Mouse (Mus musculus) frontal cortex, adult 2 months (tissue): ENCODE data around the gene Xkr8. TPM values are rescaled to one million over a fixed set of nuclear protein-coding genes. Genes with fewer than 3 reads are reported as not detected.
"Not testable (repeated sequence)": the region's sequence is repeated elsewhere in the genome, so short reads cannot be mapped to it uniquely, and the experiment has no call there.

Source experiments
- DNase-seq, 2 experiments: peaks; one replicate each; pipeline ENCODE4 v3.0.0; 2022; ENCODE audit warnings: low spot score in 1 of 2; ENCODE audit errors: extremely low spot score in 1 of 2
- polyA plus RNA-seq: library from polyadenylated mRNA; depleted of rRNA; stranded (reverse); fragments of >200 nt; gene quantifications from 2 replicates; pipeline ENCODE4 v1.2.3, GENCODE M21; 2012; rRNA removed

The Xkr8 gene
- polyA plus RNA-seq = 3.0 and 4.1 TPM in 2 replicates

DNA sequence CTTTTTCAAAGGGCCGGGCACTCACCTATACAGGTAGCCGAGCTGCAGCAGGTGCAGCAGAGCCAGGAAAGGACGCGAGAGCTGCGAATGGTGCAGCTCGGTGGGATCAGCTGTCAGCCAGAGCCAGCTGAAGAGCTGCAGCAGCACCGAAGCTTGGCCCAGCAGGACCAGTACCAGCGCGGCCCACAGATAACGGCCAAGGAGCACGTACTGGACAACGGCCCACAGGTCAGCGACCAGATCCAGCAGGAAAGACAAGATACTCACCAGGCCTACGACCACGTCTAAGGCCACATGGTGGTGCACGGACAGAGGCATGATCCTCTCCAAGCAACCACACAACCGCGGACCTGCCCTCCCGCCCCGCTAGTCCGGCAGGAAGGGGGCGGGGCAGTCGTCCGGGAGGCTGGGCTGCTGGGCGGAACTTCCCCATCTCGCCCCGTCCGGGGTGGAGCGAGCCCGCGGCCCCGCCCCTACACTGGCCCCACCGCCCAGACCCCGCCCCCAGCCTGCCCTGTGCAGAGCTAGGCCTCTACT is at the start of gene Xkr8:
Gene Xkr8, minus strand, starts transcription at position 399 of the 537 bp plus-strand sequence.
- peak in 1 of 2 experiments; percentile 43 for DNase-seq

- no peak for DNase-seq
Measured at GRCm38 (mm10) chr4:132780288-132780687, 47.9 kb upstream of the Xkr8 start.

DNA sequence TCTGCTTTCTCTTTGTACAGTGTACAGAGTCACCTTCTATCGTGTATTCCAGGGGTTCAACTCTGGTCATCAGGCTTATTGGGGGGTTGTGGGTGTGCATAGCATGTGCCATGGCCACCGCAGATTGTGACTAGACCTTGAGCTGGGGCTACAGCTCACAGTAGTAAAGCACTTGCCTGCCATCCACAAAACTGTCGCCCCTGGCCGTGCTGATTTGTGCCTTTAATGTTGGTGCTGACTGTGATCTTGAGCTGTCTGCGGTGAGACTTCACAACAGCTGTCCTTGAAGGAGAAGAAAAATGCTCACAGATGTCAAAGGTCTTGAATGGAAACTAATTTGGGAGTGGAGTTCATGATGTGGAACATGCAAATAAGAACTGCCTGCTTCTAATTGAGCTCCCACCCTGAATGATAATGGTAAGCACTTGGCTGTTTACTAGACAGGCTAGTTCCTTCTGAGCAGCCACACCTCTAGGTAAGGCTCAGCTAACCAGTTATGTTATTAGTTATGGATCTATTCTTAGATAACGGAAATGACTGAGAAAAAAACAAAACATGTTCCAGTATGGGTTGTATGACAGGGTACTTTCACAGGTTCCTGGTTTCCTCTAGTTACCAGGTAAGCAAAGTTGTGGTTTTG is 46.3 kb upstream of the Xkr8 start:
- DNase-seq = no peak

- peak; percentile 59 to 93 for DNase-seq
Measured at GRCm38 (mm10) chr4:132776764-132777163, 44.4 kb upstream of the Xkr8 start.

GRCm38 (mm10) chr4:132774905-132775304 is 42.6 kb upstream of the Xkr8 start:
- no peak for DNase-seq

GRCm38 (mm10) chr4:132771776-132772175 is 39.4 kb upstream of the Xkr8 start:
- DNase-seq = no peak

- DNase-seq = peak; percentile 99 to 100
Measured at GRCm38 (mm10) chr4:132767914-132768876, 35.8 kb upstream of the Xkr8 start, which contains the start of gene Rpa2. TSS of gene Rpa2 (plus strand) at chr4:132768332.

GRCm38 (mm10) chr4:132763125-132763524 is 30.8 kb upstream of the Xkr8 start:
- not testable (repeated sequence) for DNase-seq

DNA sequence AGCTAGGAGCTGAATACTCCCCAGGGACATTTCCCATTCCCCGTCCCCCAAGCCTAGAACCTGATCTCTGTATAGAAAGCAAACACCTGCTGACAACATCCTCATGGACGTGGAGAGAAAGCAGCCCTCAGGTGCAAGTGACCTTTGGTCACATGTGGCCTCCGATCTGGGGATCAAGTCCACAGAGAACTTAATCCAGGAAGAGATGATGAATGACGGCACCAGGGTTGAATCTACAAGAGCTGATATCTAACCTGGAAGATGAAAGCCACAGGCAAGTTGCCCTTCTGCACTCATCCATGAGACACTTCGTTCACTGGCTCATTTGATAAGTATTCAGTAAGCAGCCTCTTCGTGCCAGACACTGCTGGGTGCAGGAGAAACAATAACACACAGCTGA is 30.3 kb upstream of the Xkr8 start:
- no peak for DNase-seq

DNA sequence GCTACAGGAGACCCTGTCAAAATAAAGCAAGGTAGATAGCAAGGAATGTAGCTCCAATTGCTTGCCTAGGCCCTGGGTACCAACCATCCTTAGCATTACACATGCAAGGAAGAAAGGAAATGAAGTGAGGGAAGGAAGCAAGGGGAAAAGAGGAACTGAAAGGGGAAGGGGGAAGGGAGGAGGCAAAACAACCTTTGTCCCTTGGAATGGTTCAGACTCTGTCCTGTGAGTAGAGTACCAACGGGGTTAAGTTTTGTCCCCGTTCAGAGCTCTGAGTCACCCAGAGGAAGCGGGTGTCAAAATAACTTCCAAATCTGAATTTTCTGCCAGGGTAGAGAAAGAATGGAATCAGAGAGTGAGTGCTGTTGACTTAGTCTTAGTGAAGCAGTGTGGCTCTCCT is 27.9 kb upstream of the Xkr8 start:
- no peak for DNase-seq

GRCm38 (mm10) chr4:132757633-132758351 is 25.4 kb upstream of the Xkr8 start:
- DNase-seq = peak in 1 of 2 experiments; percentile 69

DNA sequence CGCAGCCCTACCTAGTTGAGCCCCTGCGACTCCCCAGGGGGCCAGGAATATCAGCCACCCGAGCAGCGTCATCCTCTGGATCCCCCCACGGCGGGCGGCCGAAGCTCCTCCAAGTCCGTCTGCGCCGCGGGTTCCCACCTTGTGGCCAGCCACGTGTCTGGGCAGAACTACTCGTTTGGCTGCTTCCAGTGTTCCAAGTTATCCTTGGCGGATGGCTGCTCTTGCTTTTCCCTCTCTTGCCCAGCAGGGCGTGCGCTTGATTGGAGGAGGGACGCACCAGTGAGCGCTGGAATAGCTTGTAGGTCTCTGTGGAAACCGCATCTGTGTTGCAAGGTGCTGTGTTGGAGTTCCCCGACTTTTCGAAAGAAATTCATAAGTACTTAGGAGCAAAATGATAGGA is 24.6 kb upstream of the Xkr8 start, which contains the start of gene Smpdl3b:
Gene Smpdl3b, minus strand, starts transcription at position 279 of the 400 bp plus-strand sequence.
- peak; percentile 64 to 82 for DNase-seq

DNA sequence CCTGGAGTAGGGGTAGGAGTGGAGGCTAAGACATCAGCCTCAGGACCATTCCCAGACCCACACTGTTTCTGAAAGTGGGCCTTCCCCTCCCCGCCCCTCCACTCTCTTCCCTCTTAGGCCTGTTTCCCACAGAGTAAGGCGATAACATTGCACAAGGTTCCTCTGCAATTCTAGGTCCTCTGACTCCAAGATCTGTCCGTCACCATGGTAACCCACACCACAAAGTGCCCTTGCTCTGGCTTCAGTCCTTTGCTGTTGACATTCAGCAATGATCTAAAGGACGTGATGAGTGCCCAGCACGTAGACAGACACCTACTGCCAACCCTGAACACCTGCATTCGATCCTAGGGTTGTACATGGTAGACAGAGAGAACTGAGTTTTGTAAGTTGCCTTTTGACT is 20.6 kb upstream of the Xkr8 start:
- DNase-seq = no peak

DNA sequence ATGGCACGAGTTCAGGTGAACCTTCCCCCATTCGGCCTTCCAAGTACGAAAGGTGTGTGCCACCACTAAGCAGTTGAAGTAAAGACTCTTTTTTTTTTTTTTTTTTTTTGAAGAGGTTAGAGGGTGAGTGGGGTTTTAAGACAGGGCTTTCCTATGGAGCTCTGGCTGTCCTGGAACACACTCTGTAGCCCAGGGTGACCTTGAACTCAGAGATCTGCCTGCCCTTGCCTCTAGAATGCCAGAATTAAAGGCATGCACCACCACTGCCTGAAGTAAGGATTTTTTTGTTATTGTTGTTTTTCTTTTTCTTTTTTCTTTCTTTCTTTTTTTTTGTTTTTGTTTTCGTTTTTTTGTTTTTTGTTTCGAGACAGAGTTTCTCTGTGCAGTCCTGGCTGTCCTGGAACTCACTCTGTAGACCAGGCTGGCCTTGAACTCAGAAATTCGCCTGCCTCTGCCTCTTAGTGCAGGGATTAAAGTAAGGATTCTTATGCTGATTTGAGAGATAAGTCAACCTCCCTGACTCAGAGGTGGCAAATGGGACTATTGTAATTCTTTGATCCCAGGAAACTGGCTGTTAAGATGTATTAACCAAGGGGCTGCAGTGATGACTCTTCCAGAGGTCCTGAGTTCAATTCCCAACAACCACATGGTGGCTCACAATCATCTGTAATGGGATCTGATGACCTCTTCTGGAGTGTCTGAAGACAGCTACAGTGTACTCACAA is 17.1 kb upstream of the Xkr8 start:
- DNase-seq = no peak

DNA sequence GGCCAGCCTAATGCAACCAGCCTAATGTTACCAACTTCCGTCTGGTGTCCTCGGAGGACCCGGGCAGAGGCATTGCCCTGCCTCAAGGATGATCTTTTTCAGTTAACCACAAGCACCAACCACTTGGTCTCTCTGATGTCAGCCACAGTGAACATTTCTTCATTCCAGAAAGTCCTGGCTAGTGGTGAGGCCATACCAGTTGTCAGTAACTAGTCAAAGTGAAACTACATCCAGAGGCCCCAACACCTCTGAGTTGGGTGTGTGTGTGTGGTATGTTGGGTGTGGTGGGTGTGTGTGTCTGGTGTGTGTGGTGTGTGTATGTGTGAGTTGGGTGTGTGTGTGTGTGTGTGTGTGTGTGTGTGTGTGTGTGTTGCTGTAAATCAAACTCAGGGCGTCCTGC is 16.4 kb upstream of the Xkr8 start:
- DNase-seq = no peak

GRCm38 (mm10) chr4:132747664-132748259 is 15.4 kb upstream of the Xkr8 start:
- DNase-seq = no peak

DNA sequence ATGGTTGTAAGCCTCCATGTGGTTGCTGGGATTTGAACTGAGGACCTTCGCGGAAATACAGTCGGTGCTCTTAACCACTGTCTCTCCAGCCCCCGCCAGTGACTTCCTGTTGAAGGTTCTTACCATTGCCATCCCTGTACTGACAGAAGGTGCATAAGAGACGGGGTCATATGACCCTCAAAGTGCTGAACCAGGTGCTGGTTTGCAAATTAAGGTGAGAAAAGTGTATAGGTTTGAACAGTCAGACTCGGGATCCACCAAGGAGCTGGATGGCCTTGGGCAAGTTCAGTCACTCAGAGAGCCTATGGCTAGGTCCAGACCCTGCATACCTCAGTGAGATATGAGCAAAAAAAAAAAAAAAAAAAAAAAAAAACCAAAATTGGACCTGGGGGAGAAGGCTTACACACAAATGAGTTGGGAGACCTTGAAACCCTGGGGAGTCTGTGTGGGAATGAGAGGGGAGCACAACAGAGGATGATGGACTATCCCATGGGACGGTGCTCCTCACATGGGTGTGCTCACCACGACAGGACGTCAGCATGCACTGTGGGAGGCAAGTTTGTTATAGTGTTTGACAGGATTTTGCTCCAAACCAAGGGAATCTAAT is 14.7 kb upstream of the Xkr8 start:
- no peak for DNase-seq

GRCm38 (mm10) chr4:132743992-132744911 is 11.9 kb upstream of the Xkr8 start:
- DNase-seq = peak; percentile 56 to 68
